Mouse (Mus musculus): ENCODE results near the gene Notch2. TPM values are rescaled to one million over a fixed set of nuclear protein-coding genes. Genes with fewer than 3 reads are reported as not detected.

Gene Notch2
- polyA plus RNA-seq, 1 experiment: 16.3 TPM

DNA sequence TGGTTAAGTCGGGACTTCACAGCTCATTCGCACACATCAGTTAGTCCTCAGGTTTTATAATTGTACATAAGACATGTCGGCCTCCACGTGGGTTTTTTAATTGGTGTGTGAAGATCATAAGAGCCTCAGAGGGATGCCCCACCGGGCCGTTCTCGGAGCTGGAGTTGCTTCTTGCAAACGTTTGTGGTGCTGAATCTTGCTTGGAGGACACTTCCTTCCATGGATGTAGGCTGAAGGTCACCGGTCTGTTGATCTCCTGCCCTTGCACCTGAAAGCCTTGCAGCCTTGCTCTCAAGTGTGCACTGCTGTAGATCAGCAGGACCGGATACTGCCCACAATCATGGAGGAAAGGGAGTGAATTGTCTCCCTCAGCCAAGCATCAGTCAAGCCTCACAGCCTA, 137.7 kb downstream of the Notch2 start:
- H3K27me3 ChIP-seq (replicated peaks; ENCODE audit: control insufficient read depth, insufficient read depth, low read length): no peaks in the 10 kb centered on the region
- no peak overlapping the region for H3K27ac ChIP-seq (ENCODE audit: insufficient read depth, low read depth, low read length)
- TF ChIP-seq CTCF (conservative IDR thresholded peaks at IDR 0.05; ENCODE audit: insufficient read depth, insufficient read length, low read depth, low read length) (no peak), POLR2A (IDR thresholded peaks at IDR 0.05; ENCODE audit: low read depth, low read length) (no peak)
- 88% methylated on average over 10 of the region's 10 CpGs for WGBS
- DNase-seq: no peak
- no peaks in the 10 kb centered on the region for H3K4me1 ChIP-seq (ENCODE audit: control insufficient read depth, insufficient read depth, low read length)
- H3K4me3 ChIP-seq (ENCODE audit: insufficient read depth, low read depth, low read length): no peak overlapping the region
- peaks cover 2% of the 10 kb centered on the region for H3K36me3 ChIP-seq (ENCODE audit: control insufficient read depth, insufficient read depth, low read length)

DNA sequence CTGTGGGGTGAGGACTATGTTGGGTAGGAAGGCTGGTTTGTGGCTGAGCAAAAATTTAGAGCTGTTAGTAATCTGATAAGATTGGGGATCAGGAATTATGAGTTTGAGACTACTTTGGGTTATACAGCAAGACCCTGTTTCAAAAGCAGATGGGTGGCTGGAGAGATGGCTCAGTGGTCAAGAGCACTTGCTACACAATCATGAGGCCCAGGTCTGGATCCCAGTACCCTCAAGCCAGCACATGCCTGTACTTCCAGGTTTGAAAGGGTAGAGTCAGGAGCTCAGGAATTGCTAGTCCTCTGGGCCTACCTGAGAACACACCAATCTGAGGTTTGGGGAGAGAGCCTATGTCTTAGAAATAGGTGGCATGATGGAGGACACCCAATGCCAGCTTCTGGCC, 140.1 kb downstream of the Notch2 start:
- TF ChIP-seq POLR2A (IDR thresholded peaks at IDR 0.05; ENCODE audit: low read depth, low read length): no peak
- no peak for TF ChIP-seq CTCF (conservative IDR thresholded peaks at IDR 0.05; ENCODE audit: insufficient read depth, insufficient read length, low read depth, low read length)
- H3K36me3 ChIP-seq (ENCODE audit: control insufficient read depth, insufficient read depth, low read length): no peaks in the 10 kb centered on the region; the same call in 1 of the 2 replicates
- H3K27ac ChIP-seq (ENCODE audit: insufficient read depth, low read depth, low read length): no peak overlapping the region
- DNase-seq: no peak
- H3K4me3 ChIP-seq (ENCODE audit: insufficient read depth, low read depth, low read length): no peak overlapping the region
- H3K27me3 ChIP-seq (replicated peaks; ENCODE audit: control insufficient read depth, insufficient read depth, low read length): no peaks in the 10 kb centered on the region
- no peaks in the 10 kb centered on the region for H3K4me1 ChIP-seq (ENCODE audit: control insufficient read depth, insufficient read depth, low read length)

DNA sequence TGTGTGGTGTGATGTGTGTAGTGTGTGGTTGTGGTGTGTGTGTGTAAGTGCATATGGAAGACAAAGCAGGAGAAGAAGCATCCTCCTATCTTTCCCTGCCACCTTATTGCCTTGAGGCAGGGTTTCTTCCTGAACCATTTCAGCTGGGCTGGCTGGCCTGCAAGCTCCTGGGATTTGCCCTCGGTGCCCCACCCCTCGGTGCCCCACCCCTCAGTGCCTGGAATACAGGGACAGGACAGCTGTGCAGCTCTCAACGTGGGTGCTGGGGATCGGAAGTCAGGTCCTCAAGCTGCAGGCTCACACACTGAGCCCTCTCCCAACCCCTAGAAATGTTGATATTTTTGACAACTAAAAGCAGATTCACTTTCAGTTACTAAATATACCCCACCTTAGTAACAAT, 142.8 kb downstream of the Notch2 start:
- WGBS: 40% methylated on average over 4 of the region's 4 CpGs
- Histone ChIP-seq H3K4me1 (ENCODE audit: control insufficient read depth, insufficient read depth, low read length) (no peaks in the 10 kb centered on the region), H3K4me3 (ENCODE audit: insufficient read depth, low read depth, low read length) (no peak overlapping the region), H3K27me3 (replicated peaks; ENCODE audit: control insufficient read depth, insufficient read depth, low read length) (no peaks in the 10 kb centered on the region), H3K27ac (ENCODE audit: insufficient read depth, low read depth, low read length) (no peak overlapping the region), H3K36me3 (ENCODE audit: control insufficient read depth, insufficient read depth, low read length) (no peaks in the 10 kb centered on the region)
- DNase-seq: no peak
- TF ChIP-seq CTCF (conservative IDR thresholded peaks at IDR 0.05; ENCODE audit: insufficient read depth, insufficient read length, low read depth, low read length) (no peak), POLR2A (IDR thresholded peaks at IDR 0.05; ENCODE audit: low read depth, low read length) (no peak)

DNA sequence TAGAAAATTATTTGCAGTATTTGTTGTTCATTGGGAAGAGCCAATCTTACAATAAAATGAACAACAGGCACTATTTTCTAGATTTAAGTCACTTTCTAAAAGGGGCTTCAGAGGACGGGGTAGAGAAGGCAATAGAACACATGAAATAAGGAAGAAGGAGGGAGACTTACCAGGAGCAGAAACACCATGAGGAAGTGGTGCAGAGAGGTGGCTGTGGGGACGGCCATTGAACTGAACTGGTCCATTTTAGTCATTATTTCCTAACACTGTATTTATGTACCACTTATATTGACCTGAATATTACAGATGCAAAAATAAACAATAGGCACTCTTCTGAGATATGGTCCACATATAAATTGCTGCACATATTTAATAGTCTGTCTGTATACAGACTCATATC, 143.7 kb downstream of the Notch2 start:
- 70% methylated on average over 2 of the region's 2 CpGs for WGBS
- TF ChIP-seq POLR2A (IDR thresholded peaks at IDR 0.05; ENCODE audit: low read depth, low read length) (no peak), CTCF (conservative IDR thresholded peaks at IDR 0.05; ENCODE audit: insufficient read depth, insufficient read length, low read depth, low read length) (no peak)
- Histone ChIP-seq H3K27ac (ENCODE audit: insufficient read depth, low read depth, low read length) (no peak overlapping the region), H3K4me3 (ENCODE audit: insufficient read depth, low read depth, low read length) (no peak overlapping the region), H3K36me3 (ENCODE audit: control insufficient read depth, insufficient read depth, low read length) (no peaks in the 10 kb centered on the region), H3K27me3 (replicated peaks; ENCODE audit: control insufficient read depth, insufficient read depth, low read length) (no peaks in the 10 kb centered on the region), H3K4me1 (ENCODE audit: control insufficient read depth, insufficient read depth, low read length) (no peaks in the 10 kb centered on the region)
- DNase-seq: no peak

DNA sequence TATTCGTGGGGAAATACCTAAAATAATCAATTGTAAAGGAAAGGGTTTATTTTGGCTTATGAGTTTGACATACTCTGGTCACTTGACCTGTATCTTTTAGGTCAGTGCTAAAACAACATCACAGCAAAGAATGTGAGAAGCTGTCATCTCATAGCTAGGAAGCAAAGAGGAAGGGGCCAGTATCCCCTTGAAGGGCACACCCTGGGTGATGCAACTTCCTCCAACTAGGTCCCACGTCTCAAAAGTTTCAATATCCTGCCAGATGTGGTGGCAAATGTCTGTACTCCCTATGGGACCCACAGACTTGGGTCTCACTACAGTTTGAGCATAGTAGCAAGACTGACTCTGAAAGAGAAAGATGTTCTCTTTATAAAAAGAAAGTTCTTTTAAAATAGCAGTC, 144.3 kb downstream of the Notch2 start:
- WGBS: 47% methylated on average over 2 of the region's 2 CpGs
- Histone ChIP-seq H3K27me3 (replicated peaks; ENCODE audit: control insufficient read depth, insufficient read depth, low read length) (no peaks in the 10 kb centered on the region), H3K27ac (ENCODE audit: insufficient read depth, low read depth, low read length) (no peak overlapping the region), H3K36me3 (ENCODE audit: control insufficient read depth, insufficient read depth, low read length) (no peaks in the 10 kb centered on the region), H3K4me1 (ENCODE audit: control insufficient read depth, insufficient read depth, low read length) (no peaks in the 10 kb centered on the region), H3K4me3 (ENCODE audit: insufficient read depth, low read depth, low read length) (no peak overlapping the region)
- TF ChIP-seq POLR2A (IDR thresholded peaks at IDR 0.05; ENCODE audit: low read depth, low read length) (no peak), CTCF (conservative IDR thresholded peaks at IDR 0.05; ENCODE audit: insufficient read depth, insufficient read length, low read depth, low read length) (no peak)
- no peak for DNase-seq

DNA sequence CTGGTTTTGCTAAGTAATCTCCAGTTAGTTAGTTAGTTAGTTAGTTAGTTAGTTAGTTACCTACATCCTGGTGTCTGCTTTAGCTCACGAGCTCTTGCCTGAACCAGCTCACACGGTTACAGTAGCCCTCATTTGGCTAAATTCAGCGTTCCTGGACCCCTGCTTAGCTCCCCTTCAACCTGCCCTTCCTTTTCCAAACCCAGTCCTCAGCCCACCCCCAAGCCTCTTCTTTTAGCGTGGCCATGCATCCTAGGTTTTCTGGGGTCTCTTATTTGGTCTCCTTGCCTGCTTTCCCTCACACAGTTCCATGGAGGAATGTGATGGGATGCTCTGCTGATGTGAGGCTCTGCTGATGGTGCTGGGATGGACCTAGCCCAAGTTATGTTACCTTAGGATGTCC, 145.3 kb downstream of the Notch2 start:
- H3K27ac ChIP-seq (ENCODE audit: insufficient read depth, low read depth, low read length): no peak overlapping the region
- H3K27me3 ChIP-seq (replicated peaks; ENCODE audit: control insufficient read depth, insufficient read depth, low read length): no peaks in the 10 kb centered on the region
- H3K4me3 ChIP-seq (ENCODE audit: insufficient read depth, low read depth, low read length): no peak overlapping the region
- 81% methylated on average over 4 of the region's 4 CpGs for WGBS
- no peaks in the 10 kb centered on the region for H3K36me3 ChIP-seq (ENCODE audit: control insufficient read depth, insufficient read depth, low read length)
- TF ChIP-seq CTCF (conservative IDR thresholded peaks at IDR 0.05; ENCODE audit: insufficient read depth, insufficient read length, low read depth, low read length) (no peak), POLR2A (IDR thresholded peaks at IDR 0.05; ENCODE audit: low read depth, low read length) (no peak)
- H3K4me1 ChIP-seq (ENCODE audit: control insufficient read depth, insufficient read depth, low read length): no peaks in the 10 kb centered on the region
- DNase-seq: no peak

DNA sequence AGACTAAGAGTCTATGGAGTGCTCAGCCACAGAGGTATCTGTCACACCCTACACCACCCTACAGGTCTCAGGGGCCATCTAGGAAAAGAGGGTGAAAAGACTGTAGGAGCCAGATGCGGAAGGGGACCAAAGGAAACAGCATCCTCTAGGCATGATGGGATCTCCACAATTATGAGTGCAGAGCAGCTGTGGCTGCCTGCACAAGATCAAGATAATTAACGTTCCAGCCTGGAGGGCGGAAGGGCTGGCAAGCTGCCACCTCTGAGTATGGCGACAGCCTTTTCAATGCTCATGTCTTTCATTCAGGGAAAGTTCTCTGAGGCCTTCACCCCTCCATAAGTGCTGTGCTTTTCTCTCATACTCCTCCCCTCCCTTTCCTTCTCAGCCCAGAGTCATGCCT, 146.0 kb downstream of the Notch2 start:
- TF ChIP-seq POLR2A (IDR thresholded peaks at IDR 0.05; ENCODE audit: low read depth, low read length) (no peak), CTCF (conservative IDR thresholded peaks at IDR 0.05; ENCODE audit: insufficient read depth, insufficient read length, low read depth, low read length) (no peak)
- WGBS: 32% methylated on average over 4 of the region's 4 CpGs
- Histone ChIP-seq H3K36me3 (ENCODE audit: control insufficient read depth, insufficient read depth, low read length) (no peaks in the 10 kb centered on the region), H3K4me1 (ENCODE audit: control insufficient read depth, insufficient read depth, low read length) (no peaks in the 10 kb centered on the region), H3K27me3 (replicated peaks; ENCODE audit: control insufficient read depth, insufficient read depth, low read length) (no peaks in the 10 kb centered on the region), H3K4me3 (ENCODE audit: insufficient read depth, low read depth, low read length) (no peak overlapping the region), H3K27ac (ENCODE audit: insufficient read depth, low read depth, low read length) (no peak overlapping the region)
- DNase-seq: no peak

DNA sequence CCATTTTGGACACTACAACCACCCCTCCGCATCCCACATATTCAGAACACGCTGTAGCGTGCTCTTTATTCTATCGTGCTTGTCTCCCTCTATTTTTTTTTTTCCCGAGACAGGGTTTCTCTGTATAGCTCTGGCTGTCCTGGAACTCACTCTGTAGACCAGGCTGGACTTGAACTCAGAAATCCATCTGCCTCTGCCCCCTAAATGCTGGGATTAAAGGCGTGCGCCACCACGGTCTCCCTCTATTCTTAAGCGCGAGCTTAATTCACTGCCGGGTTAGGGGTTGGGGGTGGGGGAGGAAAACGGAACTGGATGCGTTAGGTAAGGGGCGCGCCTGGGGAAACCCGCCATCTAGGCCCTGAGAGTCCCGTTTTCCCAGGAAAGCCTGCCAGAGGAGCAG, 147.0 kb downstream of the Notch2 start, which contains the start of gene Adam30:
TSS of gene Adam30 (plus strand) at position 301 of the 400 bp plus-strand sequence.
- DNase-seq: no peak
- WGBS: 89% methylated on average over 17 of the region's 17 CpGs
- H3K27ac ChIP-seq (ENCODE audit: insufficient read depth, low read depth, low read length): no peak within 1 kb of the TSS
- no peaks in the 10 kb centered on the region for H3K27me3 ChIP-seq (replicated peaks; ENCODE audit: control insufficient read depth, insufficient read depth, low read length)
- no peaks in the 10 kb centered on the region for H3K36me3 ChIP-seq (ENCODE audit: control insufficient read depth, insufficient read depth, low read length)
- no peak within 1 kb of the TSS for H3K4me3 ChIP-seq (ENCODE audit: insufficient read depth, low read depth, low read length)
- TF ChIP-seq CTCF (conservative IDR thresholded peaks at IDR 0.05; ENCODE audit: insufficient read depth, insufficient read length, low read depth, low read length) (no peak), POLR2A (IDR thresholded peaks at IDR 0.05; ENCODE audit: low read depth, low read length) (no peak)
- H3K4me1 ChIP-seq (ENCODE audit: control insufficient read depth, insufficient read depth, low read length): no peaks in the 10 kb centered on the region

Measured in kidney, adult 2 months (tissue).